Mouse (Mus musculus): ENCODE data around the gene Zdhhc1. TPM values are rescaled to one million over a fixed set of nuclear protein-coding genes. Genes with fewer than 3 reads are reported as not detected.

The Zdhhc1 gene
- polyA plus RNA-seq (2015; fragmentation: Nextera tagmentation; extraction: Ambion mirVana) = 26.3 and 33.3 TPM in 2 replicates

GRCm38 (mm10) chr8:105496439-105497180 is at the start of gene Zdhhc1:
Gene Zdhhc1, minus strand, starts transcription at chr8:105496902.
- WGBS = under 1% methylated on average over 67 of the region's 68 CpGs
- Histone ChIP-seq H3K9me3 (ENCODE audit: control insufficient read depth, low read length) (no peaks in the 10 kb centered on the region), H3K27ac (ENCODE audit: low read length) (peak within 1 kb of the TSS; percentile 62), H3K27me3 (replicated peaks; ENCODE audit: control insufficient read depth, insufficient read depth, low read length) (no peaks in the 10 kb centered on the region), H3K9ac (replicated peaks; ENCODE audit: low read depth, low read length) (peak within 1 kb of the TSS; percentile 90), H3K4me1 (replicated peaks; ENCODE audit: control insufficient read depth, insufficient read depth, low read length) (peaks cover 15% of the 10 kb centered on the region), H3K4me2 (ENCODE audit: low read length) (peak within 1 kb of the TSS; percentile 98), H3K36me3 (ENCODE audit: control insufficient read depth, insufficient read depth) (no peaks in the 10 kb centered on the region), H3K4me3 (replicated peaks; ENCODE audit: low read length) (peak within 1 kb of the TSS; percentile 84)
- peak; percentile 90 for ATAC-seq

- no peaks in the 10 kb centered on the region for H3K9me3 ChIP-seq (ENCODE audit: control insufficient read depth, low read length)
- H3K9ac ChIP-seq (replicated peaks; ENCODE audit: low read depth, low read length) = no peak overlapping the region
- no peaks in the 10 kb centered on the region for H3K4me1 ChIP-seq (replicated peaks; ENCODE audit: control insufficient read depth, insufficient read depth, low read length)
- no peaks in the 10 kb centered on the region for H3K27me3 ChIP-seq (replicated peaks; ENCODE audit: control insufficient read depth, insufficient read depth, low read length)
- H3K36me3 ChIP-seq (ENCODE audit: control insufficient read depth, insufficient read depth) = peaks cover 3% of the 10 kb centered on the region
- H3K4me2 ChIP-seq (ENCODE audit: low read length) = no peak overlapping the region
- WGBS = 83% methylated on average over 3 of the region's 3 CpGs
- no peak for ATAC-seq
- no peak overlapping the region for H3K4me3 ChIP-seq (replicated peaks; ENCODE audit: low read length)
- no peak overlapping the region for H3K27ac ChIP-seq (ENCODE audit: low read length)
Observed at GRCm38 (mm10) chr8:105545249-105545648, 48.5 kb upstream of the Zdhhc1 start.

GRCm38 (mm10) chr8:105544544-105545205 is 48.0 kb upstream of the Zdhhc1 start:
- Histone ChIP-seq H3K9me3 (ENCODE audit: control insufficient read depth, low read length) (no peaks in the 10 kb centered on the region), H3K27ac (ENCODE audit: low read length) (no peak overlapping the region), H3K4me3 (replicated peaks; ENCODE audit: low read length) (no peak overlapping the region), H3K9ac (replicated peaks; ENCODE audit: low read depth, low read length) (no peak overlapping the region), H3K4me2 (ENCODE audit: low read length) (no peak overlapping the region), H3K36me3 (ENCODE audit: control insufficient read depth, insufficient read depth) (peaks cover 3% of the 10 kb centered on the region), H3K4me1 (replicated peaks; ENCODE audit: control insufficient read depth, insufficient read depth, low read length) (no peaks in the 10 kb centered on the region), H3K27me3 (replicated peaks; ENCODE audit: control insufficient read depth, insufficient read depth, low read length) (no peaks in the 10 kb centered on the region)
- ATAC-seq = no peak
- 68% methylated on average over 7 of the region's 7 CpGs for WGBS

GRCm38 (mm10) chr8:105543703-105544102 is 47.0 kb upstream of the Zdhhc1 start:
- Histone ChIP-seq H3K9ac (replicated peaks; ENCODE audit: low read depth, low read length) (no peak overlapping the region), H3K27ac (ENCODE audit: low read length) (no peak overlapping the region), H3K4me1 (replicated peaks; ENCODE audit: control insufficient read depth, insufficient read depth, low read length) (no peaks in the 10 kb centered on the region), H3K27me3 (replicated peaks; ENCODE audit: control insufficient read depth, insufficient read depth, low read length) (no peaks in the 10 kb centered on the region), H3K4me3 (replicated peaks; ENCODE audit: low read length) (no peak overlapping the region), H3K9me3 (ENCODE audit: control insufficient read depth, low read length) (no peaks in the 10 kb centered on the region), H3K4me2 (ENCODE audit: low read length) (no peak overlapping the region), H3K36me3 (ENCODE audit: control insufficient read depth, insufficient read depth) (peaks cover 11% of the 10 kb centered on the region)
- 61% methylated on average over 1 of the region's 1 CpGs for WGBS
- ATAC-seq = no peak

- no peak for ATAC-seq
- no peaks in the 10 kb centered on the region for H3K27me3 ChIP-seq (replicated peaks; ENCODE audit: control insufficient read depth, insufficient read depth, low read length)
- peaks cover 18% of the 10 kb centered on the region for H3K36me3 ChIP-seq (ENCODE audit: control insufficient read depth, insufficient read depth)
- no peak overlapping the region for H3K4me2 ChIP-seq (ENCODE audit: low read length)
- H3K9me3 ChIP-seq (ENCODE audit: control insufficient read depth, low read length) = no peaks in the 10 kb centered on the region
- H3K27ac ChIP-seq (ENCODE audit: low read length) = no peak overlapping the region
- no peak overlapping the region for H3K4me3 ChIP-seq (replicated peaks; ENCODE audit: low read length)
- no peak overlapping the region for H3K9ac ChIP-seq (replicated peaks; ENCODE audit: low read depth, low read length)
- 98% methylated on average over 2 of the region's 2 CpGs for WGBS
- H3K4me1 ChIP-seq (replicated peaks; ENCODE audit: control insufficient read depth, insufficient read depth, low read length) = no peaks in the 10 kb centered on the region
Observed at GRCm38 (mm10) chr8:105542808-105543207, 46.1 kb upstream of the Zdhhc1 start.

- Histone ChIP-seq H3K4me3 (replicated peaks; ENCODE audit: low read length) (no peak overlapping the region), H3K27ac (ENCODE audit: low read length) (no peak overlapping the region), H3K9me3 (ENCODE audit: control insufficient read depth, low read length) (no peaks in the 10 kb centered on the region), H3K4me1 (replicated peaks; ENCODE audit: control insufficient read depth, insufficient read depth, low read length) (no peaks in the 10 kb centered on the region), H3K27me3 (replicated peaks; ENCODE audit: control insufficient read depth, insufficient read depth, low read length) (no peaks in the 10 kb centered on the region), H3K36me3 (ENCODE audit: control insufficient read depth, insufficient read depth) (peaks cover 25% of the 10 kb centered on the region), H3K9ac (replicated peaks; ENCODE audit: low read depth, low read length) (no peak overlapping the region), H3K4me2 (ENCODE audit: low read length) (no peak overlapping the region)
- no peak for ATAC-seq
- 80% methylated on average over 3 of the region's 3 CpGs for WGBS
Observed at GRCm38 (mm10) chr8:105542032-105542656, 45.4 kb upstream of the Zdhhc1 start.

- no peak overlapping the region for H3K9ac ChIP-seq (replicated peaks; ENCODE audit: low read depth, low read length)
- H3K36me3 ChIP-seq (ENCODE audit: control insufficient read depth, insufficient read depth) = peaks cover 28% of the 10 kb centered on the region
- H3K4me1 ChIP-seq (replicated peaks; ENCODE audit: control insufficient read depth, insufficient read depth, low read length) = no peaks in the 10 kb centered on the region
- H3K4me2 ChIP-seq (ENCODE audit: low read length) = no peak overlapping the region
- no peaks in the 10 kb centered on the region for H3K9me3 ChIP-seq (ENCODE audit: control insufficient read depth, low read length)
- H3K4me3 ChIP-seq (replicated peaks; ENCODE audit: low read length) = no peak overlapping the region
- no peak for ATAC-seq
- WGBS = 85% methylated on average over 4 of the region's 4 CpGs
- H3K27me3 ChIP-seq (replicated peaks; ENCODE audit: control insufficient read depth, insufficient read depth, low read length) = no peaks in the 10 kb centered on the region
- H3K27ac ChIP-seq (ENCODE audit: low read length) = no peak overlapping the region
Observed at GRCm38 (mm10) chr8:105538940-105539339, 42.2 kb upstream of the Zdhhc1 start.

- no peak for ATAC-seq
- no peaks in the 10 kb centered on the region for H3K27me3 ChIP-seq (replicated peaks; ENCODE audit: control insufficient read depth, insufficient read depth, low read length)
- no peaks in the 10 kb centered on the region for H3K4me1 ChIP-seq (replicated peaks; ENCODE audit: control insufficient read depth, insufficient read depth, low read length)
- 91% methylated on average over 6 of the region's 6 CpGs for WGBS
- no peak overlapping the region for H3K4me3 ChIP-seq (replicated peaks; ENCODE audit: low read length)
- no peak overlapping the region for H3K27ac ChIP-seq (ENCODE audit: low read length)
- H3K4me2 ChIP-seq (ENCODE audit: low read length) = no peak overlapping the region
- peaks cover 28% of the 10 kb centered on the region for H3K36me3 ChIP-seq (ENCODE audit: control insufficient read depth, insufficient read depth)
- no peaks in the 10 kb centered on the region for H3K9me3 ChIP-seq (ENCODE audit: control insufficient read depth, low read length)
- H3K9ac ChIP-seq (replicated peaks; ENCODE audit: low read depth, low read length) = no peak overlapping the region
Observed at GRCm38 (mm10) chr8:105537011-105537677, 40.4 kb upstream of the Zdhhc1 start.

GRCm38 (mm10) chr8:105536546-105536945 is 39.8 kb upstream of the Zdhhc1 start:
- H3K27me3 ChIP-seq (replicated peaks; ENCODE audit: control insufficient read depth, insufficient read depth, low read length) = no peaks in the 10 kb centered on the region
- no peaks in the 10 kb centered on the region for H3K9me3 ChIP-seq (ENCODE audit: control insufficient read depth, low read length)
- H3K27ac ChIP-seq (ENCODE audit: low read length) = no peak overlapping the region
- no peak overlapping the region for H3K4me3 ChIP-seq (replicated peaks; ENCODE audit: low read length)
- ATAC-seq = no peak
- H3K9ac ChIP-seq (replicated peaks; ENCODE audit: low read depth, low read length) = no peak overlapping the region
- peaks cover 25% of the 10 kb centered on the region for H3K36me3 ChIP-seq (ENCODE audit: control insufficient read depth, insufficient read depth)
- WGBS = 91% methylated on average over 3 of the region's 3 CpGs
- no peaks in the 10 kb centered on the region for H3K4me1 ChIP-seq (replicated peaks; ENCODE audit: control insufficient read depth, insufficient read depth, low read length)
- H3K4me2 ChIP-seq (ENCODE audit: low read length) = no peak overlapping the region
